Mouse (Mus musculus) embryonic facial prominence, embryonic 13.5 days (tissue): ENCODE data around the gene Nos2. TPM values are rescaled to one million over a fixed set of nuclear protein-coding genes. Genes with fewer than 3 reads are reported as not detected.

Source experiments
- ATAC-seq: fragments of 200-750 bp; cut with Nextera tagmentation; 2 replicates; pipeline ENCODE4 v1.8.0; 2017; ENCODE audit warnings: low read depth; ENCODE audit not compliant: insufficient number of reproducible peaks, insufficient read depth, low FRiP score, low TSS enrichment
- H3K27ac ChIP-seq: fragments of 300-500 bp; sonication (generic); 2 replicates; pipeline ENCODE4 v1.5.1; 2015; ENCODE audit warnings: moderate library complexity, mild to moderate bottlenecking, inconsistent platforms
- H3K27me3 ChIP-seq: fragments of 300-500 bp; sonication (generic); 2 replicates; pipeline ENCODE4 v1.6.1; 2015; ENCODE audit warnings: mild to moderate bottlenecking, inconsistent platforms
- H3K36me3 ChIP-seq: fragments of 300-500 bp; sonication (generic); 2 replicates; pipeline ENCODE4 v1.6.1; 2015; ENCODE audit warnings: mild to moderate bottlenecking, inconsistent platforms
- H3K4me1 ChIP-seq: fragments of 300-500 bp; sonication (generic); 2 replicates; pipeline ENCODE4 v1.6.1; 2015; ENCODE audit warnings: inconsistent platforms
- H3K4me2 ChIP-seq: fragments of 300-500 bp; sonication (generic); 2 replicates; pipeline ENCODE4 v1.6.1; 2015; ENCODE audit warnings: moderate library complexity, mild to moderate bottlenecking, inconsistent platforms
- H3K4me3 ChIP-seq: fragments of 300-500 bp; sonication (generic); 2 replicates; pipeline ENCODE4 v1.5.1; 2015; ENCODE audit warnings: mild to moderate bottlenecking, inconsistent platforms
- H3K9ac ChIP-seq: fragments of 300-500 bp; sonication (generic); 2 replicates; pipeline ENCODE4 v1.6.1; 2015; ENCODE audit warnings: mild to moderate bottlenecking, inconsistent platforms
- H3K9me3 ChIP-seq: fragments of 300-500 bp; sonication (generic); 2 replicates; pipeline ENCODE4 v1.6.1; 2016; ENCODE audit warnings: inconsistent platforms
- WGBS: fragments of 180-500 bp; shearing (Covaris S2); methylation state at CpG from one replicate; pipeline ENCODE4 v1.1.7; 2015; ENCODE audit warnings: mixed read lengths; 5-methylcytosine and 5-hydroxymethylcytosine counted together
- polyA plus RNA-seq: library from polyadenylated mRNA; unstranded; fragments of >200 nt; fragmentation: Nextera tagmentation; extraction: Ambion mirVana; gene quantifications from 2 replicates; pipeline ENCODE4 v1.2.1, GENCODE M21; 2015

Gene Nos2
- 0.95 and 1.1 TPM in 2 replicates for polyA plus RNA-seq

- no peak within 1 kb of the TSS for H3K27ac ChIP-seq
- peaks cover 33% of the 10 kb centered on the region for H3K27me3 ChIP-seq
- no peak for ATAC-seq
- H3K4me2 ChIP-seq = no peak within 1 kb of the TSS
- H3K9me3 ChIP-seq = no peaks in the 10 kb centered on the region
- H3K4me1 ChIP-seq = peaks cover 16% of the 10 kb centered on the region
- H3K36me3 ChIP-seq = no peaks in the 10 kb centered on the region
- WGBS = 48% methylated on average over 6 of the region's 6 CpGs
- no peak within 1 kb of the TSS for H3K4me3 ChIP-seq
- no peak within 1 kb of the TSS for H3K9ac ChIP-seq
These were observed at the start of gene Nos2 for GRCm38 (mm10) chr11:78920411-78920939. Gene Nos2, plus strand, starts transcription at chr11:78920787.

GRCm38 (mm10) chr11:78870891-78871290 lies 49.7 kb upstream of the Nos2 start:
- Histone ChIP-seq H3K4me3 (no peak overlapping the region), H3K4me2 (no peak overlapping the region), H3K9ac (no peak overlapping the region), H3K9me3 (no peaks in the 10 kb centered on the region), H3K36me3 (no peaks in the 10 kb centered on the region), H3K27ac (no peak overlapping the region), H3K27me3 (no peaks in the 10 kb centered on the region), H3K4me1 (peaks cover 7% of the 10 kb centered on the region)
- no peak for ATAC-seq
- WGBS = 84% methylated on average over 4 of the region's 4 CpGs

GRCm38 (mm10) chr11:78872782-78873181 lies 47.8 kb upstream of the Nos2 start:
- no peak overlapping the region for H3K27ac ChIP-seq
- H3K4me2 ChIP-seq = no peak overlapping the region
- WGBS = 20% methylated on average over 2 of the region's 2 CpGs
- ATAC-seq = no peak
- no peaks in the 10 kb centered on the region for H3K9me3 ChIP-seq
- H3K27me3 ChIP-seq = no peaks in the 10 kb centered on the region
- no peak overlapping the region for H3K4me3 ChIP-seq
- peaks cover 7% of the 10 kb centered on the region for H3K4me1 ChIP-seq
- no peaks in the 10 kb centered on the region for H3K36me3 ChIP-seq
- H3K9ac ChIP-seq = no peak overlapping the region

GRCm38 (mm10) chr11:78879727-78880126 lies 40.9 kb upstream of the Nos2 start:
- Histone ChIP-seq H3K4me3 (no peak overlapping the region), H3K4me1 (0 out of 2 replicates have a peak, but pooled peaks cover 3% of the 10 kb centered on the region), H3K27ac (no peak overlapping the region), H3K27me3 (no peaks in the 10 kb centered on the region), H3K9me3 (no peaks in the 10 kb centered on the region), H3K36me3 (no peaks in the 10 kb centered on the region), H3K4me2 (no peak overlapping the region), H3K9ac (no peak overlapping the region)
- WGBS = 93% methylated on average over 3 of the region's 3 CpGs
- ATAC-seq = no peak

- Histone ChIP-seq H3K4me2 (peak overlapping the region; percentile 37), H3K27me3 (no peaks in the 10 kb centered on the region), H3K9ac (no peak overlapping the region), H3K36me3 (no peaks in the 10 kb centered on the region), H3K4me3 (peak overlapping the region; percentile 18; the same call in 1 of the 2 replicates), H3K27ac (peak overlapping the region; percentile 80), H3K9me3 (no peaks in the 10 kb centered on the region), H3K4me1 (peaks cover 21% of the 10 kb centered on the region)
- peak; percentile 48; the same call in 1 of the 2 replicates for ATAC-seq
- WGBS = 6% methylated on average over 1 of the region's 1 CpGs
These were observed 33.9 kb upstream of the Nos2 start for GRCm38 (mm10) chr11:78886693-78887092.

GRCm38 (mm10) chr11:78887102-78887971 lies 33.2 kb upstream of the Nos2 start:
- H3K4me3 ChIP-seq = peak overlapping the region; percentile 18; the same call in 1 of the 2 replicates
- H3K36me3 ChIP-seq = no peaks in the 10 kb centered on the region
- peak; percentile 52; the same call in 1 of the 2 replicates for ATAC-seq
- peak overlapping the region; percentile 80 for H3K27ac ChIP-seq
- H3K27me3 ChIP-seq = no peaks in the 10 kb centered on the region
- H3K4me1 ChIP-seq = peaks cover 20% of the 10 kb centered on the region
- H3K9me3 ChIP-seq = no peaks in the 10 kb centered on the region
- WGBS = 15% methylated on average over 8 of the region's 9 CpGs
- H3K4me2 ChIP-seq = peak overlapping the region; percentile 37
- no peak overlapping the region for H3K9ac ChIP-seq

- H3K27ac ChIP-seq = no peak overlapping the region
- WGBS = 88% methylated on average over 4 of the region's 4 CpGs
- no peak overlapping the region for H3K9ac ChIP-seq
- no peaks in the 10 kb centered on the region for H3K36me3 ChIP-seq
- no peak for ATAC-seq
- H3K4me1 ChIP-seq = peaks cover 19% of the 10 kb centered on the region
- no peaks in the 10 kb centered on the region for H3K9me3 ChIP-seq
- H3K4me3 ChIP-seq = no peak overlapping the region
- H3K27me3 ChIP-seq = no peaks in the 10 kb centered on the region
- H3K4me2 ChIP-seq = no peak overlapping the region
These were observed 31.4 kb upstream of the Nos2 start for GRCm38 (mm10) chr11:78889156-78889555.

- WGBS = 70% methylated on average over 7 of the region's 7 CpGs
- Histone ChIP-seq H3K4me2 (no peak overlapping the region), H3K4me1 (no peaks in the 10 kb centered on the region), H3K9me3 (no peaks in the 10 kb centered on the region), H3K27ac (no peak overlapping the region), H3K27me3 (no peaks in the 10 kb centered on the region), H3K9ac (no peak overlapping the region), H3K36me3 (no peaks in the 10 kb centered on the region), H3K4me3 (no peak overlapping the region)
- ATAC-seq = no peak
These were observed 24.0 kb upstream of the Nos2 start for GRCm38 (mm10) chr11:78896357-78897123.

GRCm38 (mm10) chr11:78915473-78915872 lies 5.1 kb upstream of the Nos2 start:
- Histone ChIP-seq H3K27ac (no peak overlapping the region), H3K36me3 (no peaks in the 10 kb centered on the region), H3K4me3 (no peak overlapping the region), H3K4me1 (no peaks in the 10 kb centered on the region), H3K27me3 (no peaks in the 10 kb centered on the region; the same call in 1 of the 2 replicates), H3K4me2 (no peak overlapping the region), H3K9ac (no peak overlapping the region), H3K9me3 (no peaks in the 10 kb centered on the region)
- no peak for ATAC-seq
- 83% methylated on average over 6 of the region's 6 CpGs for WGBS

GRCm38 (mm10) chr11:78916410-78916809 lies 4.2 kb upstream of the Nos2 start:
- no peaks in the 10 kb centered on the region for H3K9me3 ChIP-seq
- no peak overlapping the region for H3K27ac ChIP-seq
- 50% methylated on average over 1 of the region's 1 CpGs for WGBS
- H3K4me1 ChIP-seq = no peaks in the 10 kb centered on the region
- H3K36me3 ChIP-seq = no peaks in the 10 kb centered on the region
- H3K27me3 ChIP-seq = no peaks in the 10 kb centered on the region; the same call in 1 of the 2 replicates
- H3K4me2 ChIP-seq = no peak overlapping the region
- no peak overlapping the region for H3K9ac ChIP-seq
- no peak overlapping the region for H3K4me3 ChIP-seq
- ATAC-seq = no peak

- Histone ChIP-seq H3K36me3 (no peaks in the 10 kb centered on the region), H3K4me2 (no peak overlapping the region), H3K27me3 (peaks cover 26% of the 10 kb centered on the region), H3K27ac (no peak overlapping the region), H3K4me3 (no peak overlapping the region), H3K4me1 (peaks cover 11% of the 10 kb centered on the region), H3K9me3 (no peaks in the 10 kb centered on the region), H3K9ac (no peak overlapping the region)
- 76% methylated on average over 4 of the region's 4 CpGs for WGBS
- ATAC-seq = no peak
These were observed 842 bp upstream of the Nos2 start for GRCm38 (mm10) chr11:78919745-78920144.
